Mouse (Mus musculus) duodenum, adult 2 months (tissue): ENCODE results near the gene Phldb1. TPM values are rescaled to one million over a fixed set of nuclear protein-coding genes. Genes with fewer than 3 reads are reported as not detected.

ENCODE experiments used
- polyA plus RNA-seq: library from polyadenylated mRNA; depleted of rRNA; stranded (reverse); fragments of >200 nt; gene quantifications from 2 replicates; pipeline ENCODE4 v1.2.3, GENCODE M21; 2012; ENCODE audit warnings: low replicate concordance; rRNA removed

Phldb1 gene
- 37.7 and 70.1 TPM in 2 replicates for polyA plus RNA-seq

GRCm38 (mm10) chr9:44734524-44735494, at the start of gene Phldb1:
Phldb1 (minus strand) TSS chr9:44735198.

GRCm38 (mm10) chr9:44767101-44768028, 32.4 kb upstream of the Phldb1 start, which contains the start of the genes Arcn1 and Ift46:
Arcn1 (minus strand) TSS chr9:44767845.
Ift46 (plus strand) TSS chr9:44767908.

GRCm38 (mm10) chr9:44673005-44673404, 62.0 kb downstream of the Phldb1 start, which contains the start of gene Treh:
Treh (plus strand) TSS chr9:44673233.

Other genes with a start within 250 kb of the Phldb1 start
- 0.46 and 1.6 TPM in 2 replicates for gene Cxcr5, start 173.3 kb downstream of the Phldb1 start, polyA plus RNA-seq
- 3.0 and 3.7 TPM in 2 replicates for gene Ddx6, start 130.3 kb downstream of the Phldb1 start, polyA plus RNA-seq
- gene Treh, start 62.0 kb downstream of the Phldb1 start, polyA plus RNA-seq = 162 and 448 TPM in 2 replicates
- 23.4 and 24.5 TPM in 2 replicates for gene Arcn1, start 32.6 kb upstream of the Phldb1 start, polyA plus RNA-seq
- gene Ift46, start 32.7 kb upstream of the Phldb1 start, polyA plus RNA-seq = 17.6 and 24.9 TPM in 2 replicates
- gene Tmem25, start 64.1 kb upstream of the Phldb1 start, polyA plus RNA-seq = 5.6 and 6.3 TPM in 2 replicates
- 10.9 and 18.2 TPM in 2 replicates for gene Ttc36, start 67.9 kb upstream of the Phldb1 start, polyA plus RNA-seq
- 4.2 and 8.4 TPM in 2 replicates for gene Kmt2a, start 146.1 kb upstream of the Phldb1 start, polyA plus RNA-seq
- 155 and 339 TPM in 2 replicates for gene Atp5l, start 185.5 kb upstream of the Phldb1 start, polyA plus RNA-seq
- 3.0 and 4.0 TPM in 2 replicates for gene Ube4a, start 230.4 kb upstream of the Phldb1 start, polyA plus RNA-seq
- 0.65 and 1.6 TPM in 2 replicates for gene Cd3g, start 245.2 kb upstream of the Phldb1 start, polyA plus RNA-seq
- 0.64 and 2.9 TPM in 2 replicates for gene Cd3d, start 246.6 kb upstream of the Phldb1 start, polyA plus RNA-seq